Mouse (Mus musculus): ENCODE results near the gene Sec22a. TPM values are rescaled to one million over a fixed set of nuclear protein-coding genes. Genes with fewer than 3 reads are reported as not detected.

Sec22a gene
- total RNA-seq, 1 experiment from 2014 or later, result 15.1 TPM

- ATAC-seq (ENCODE audit: extremely low read depth, insufficient number of reproducible peaks, low FRiP score, poor library complexity, severe bottlenecking), result no peak
Measured at GRCm38 (mm10) chr16:35271572-35271971, 92.1 kb downstream of the Sec22a start.

- ATAC-seq (ENCODE audit: extremely low read depth, insufficient number of reproducible peaks, low FRiP score, poor library complexity, severe bottlenecking), result no peak
Measured at GRCm38 (mm10) chr16:35270945-35271344, 92.8 kb downstream of the Sec22a start.

DNA sequence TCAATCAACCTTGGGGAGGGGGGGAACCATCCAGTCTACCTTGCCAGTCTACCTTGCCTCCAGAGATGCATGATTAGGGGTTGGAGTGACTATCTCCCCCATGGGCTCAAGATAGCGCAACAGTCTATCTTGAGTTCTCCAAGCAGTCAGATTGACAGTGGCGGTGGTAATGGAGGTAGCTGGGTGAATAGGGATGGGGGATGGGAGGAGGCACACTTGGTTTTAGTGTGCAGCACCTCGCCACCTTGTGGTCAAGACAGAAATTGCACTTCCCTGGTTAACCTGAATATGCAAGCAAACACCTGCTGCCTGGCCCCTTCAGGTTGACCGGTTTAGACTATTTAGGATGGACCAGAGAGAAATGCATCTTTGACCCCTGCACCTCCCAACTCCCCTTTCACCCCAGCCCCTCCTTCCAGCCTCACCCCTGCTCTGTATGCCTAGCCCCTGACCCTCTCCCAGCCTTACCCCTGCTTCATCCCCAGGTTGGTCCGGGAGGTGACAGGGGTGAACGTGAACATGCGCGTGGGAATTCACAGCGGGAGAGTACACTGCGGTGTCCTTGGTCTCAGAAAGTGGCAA, 93.3 kb downstream of the Sec22a start:
- 0 out of 2 replicates have a peak, but pooled peaks have one; percentile 27 for ATAC-seq (ENCODE audit: extremely low read depth, insufficient number of reproducible peaks, low FRiP score, poor library complexity, severe bottlenecking)

Other genes with a start within 250 kb of the Sec22a start
- 0.12 TPM in 1 of 2 replicates, not detected in the other for gene Adcy5, start 209.0 kb downstream of the Sec22a start, total RNA-seq (2017)
- 0.74 TPM in 1 of 2 replicates, not detected in the other for gene Pdia5, start 127.0 kb upstream of the Sec22a start, total RNA-seq (2017)
- gene Sema5b, start 177.2 kb upstream of the Sec22a start, total RNA-seq (2017), result not detected in 2 replicates